Comparison of ENCODE assay signal across 24 mouse cellular contexts in the genomic region with DNA sequence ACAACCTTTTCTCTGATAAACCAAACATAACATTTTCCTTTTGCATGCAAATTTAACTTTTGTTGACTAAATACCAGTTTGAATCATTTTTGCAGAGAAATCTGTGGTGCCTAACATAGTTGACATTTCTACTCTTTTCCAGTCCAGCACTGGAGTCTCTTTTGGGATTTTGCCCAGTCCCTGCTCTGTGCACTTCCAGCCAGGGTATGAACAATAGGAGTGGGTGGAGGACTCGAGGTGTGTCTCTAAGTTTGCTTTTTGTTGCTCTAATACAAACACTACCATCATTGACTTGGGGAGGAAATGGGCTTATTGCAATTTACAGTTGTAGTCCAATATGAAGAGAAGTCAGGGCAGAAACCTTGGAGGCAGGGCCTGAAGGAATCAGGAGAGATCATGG.
DNase-seq lines count a peak whose midpoint lies in the region; ATAC-seq and TF ChIP-seq lines count a peak whose summit lies in the region.
"Had no signal": no experiment of that assay in that cellular context is flagged by ENCODE, and none has a peak within 500 bp of the region (broad histone marks: within the 10 kb centered on the region; RNA-seq: fewer than 3 reads in every experiment).

No protein-coding gene starts in this region.

- 0 out of 2 replicates have a peak overlapping the region, but pooled peaks have one; percentile 25 for H3K27ac ChIP-seq in kidney, embryonic 16.5 days (ENCODE audit: low read length)
- no peak overlapping the region for H3K27ac ChIP-seq in lung, postnatal 0 days (ENCODE audit: low read length)
- peak overlapping the region; percentile 44; the same call in 1 of the 2 replicates for H3K27ac ChIP-seq in stomach, embryonic 15.5 days
- H3K27ac ChIP-seq: embryonic facial prominence, embryonic 12.5 days; forebrain, embryonic 10.5 days; heart, embryonic 13.5 days; hindbrain, embryonic 12.5 days had no signal

- TF ChIP-seq CTCF in lung, postnatal 0 days (IDR thresholded peaks at IDR 0.05), result no peak

- H3K9ac ChIP-seq in kidney, embryonic 16.5 days (replicated peaks; ENCODE audit: low read length), result no peak overlapping the region
- no peak overlapping the region for H3K9ac ChIP-seq in lung, postnatal 0 days (replicated peaks; ENCODE audit: low read depth)
- H3K9ac ChIP-seq in stomach, embryonic 15.5 days, result no peak overlapping the region
- H3K9ac ChIP-seq: embryonic facial prominence, embryonic 12.5 days; heart, embryonic 13.5 days; hindbrain, embryonic 12.5 days had no signal

- 0 out of 2 replicates have a peak, but pooled peaks cover 2% of the 10 kb centered on the region for H3K36me3 ChIP-seq in kidney, embryonic 16.5 days (ENCODE audit: insufficient read depth, low read length)
- H3K36me3 ChIP-seq in lung, postnatal 0 days (ENCODE audit: insufficient read depth, low read length), result no peaks in the 10 kb centered on the region
- H3K36me3 ChIP-seq in stomach, embryonic 15.5 days, result no peaks in the 10 kb centered on the region
- H3K36me3 ChIP-seq: embryonic facial prominence, embryonic 12.5 days; forebrain, embryonic 10.5 days; heart, embryonic 13.5 days; hindbrain, embryonic 12.5 days had no signal

- no peak for TF ChIP-seq EP300 in lung, postnatal 0 days (IDR thresholded peaks at IDR 0.05)

- no peak for DNase-seq in kidney, adult 8-10 months
- peak; percentile 65 for DNase-seq in lung, postnatal 0 days (ENCODE audit: low spot score)
- DNase-seq in lung, postnatal 14 days, result no peak
- peak; percentile 13 for DNase-seq in adipocyte (ENCODE audit: low spot score)
- no peak for DNase-seq in thymus, postnatal 36 days
- no peak for DNase-seq in natural killer cell, adult 2 months (ENCODE audit: low spot score in 2 of 2)
- DNase-seq: adrenal gland, adult 8-10 months; adrenal gland, postnatal 36 days; cerebellum, adult 8-10 months; cerebellum, postnatal 14 days; embryo, embryonic 11 days; gastrocnemius, postnatal 36 days; heart, adult 11 months; heart, postnatal 36 days had no signal

- peaks cover 22% of the 10 kb centered on the region for H3K4me1 ChIP-seq in kidney, embryonic 16.5 days (ENCODE audit: insufficient read depth, low read length)
- no peaks in the 10 kb centered on the region for H3K4me1 ChIP-seq in lung, postnatal 0 days (ENCODE audit: insufficient read depth, low read depth, low read length)
- H3K4me1 ChIP-seq in stomach, embryonic 15.5 days, result no peaks in the 10 kb centered on the region; the same call in 1 of the 2 replicates
- H3K4me1 ChIP-seq: hindbrain, embryonic 12.5 days had no signal

- 59% methylated on average over 1 of the region's 1 CpGs for WGBS in kidney, embryonic 16.5 days
- WGBS in lung, postnatal 0 days, result 8% methylated on average over 1 of the region's 1 CpGs
- WGBS in stomach, embryonic 15.5 days, result 36% methylated on average over 1 of the region's 1 CpGs

- no peak overlapping the region for H3K4me3 ChIP-seq in kidney, embryonic 16.5 days (ENCODE audit: low read length)
- no peak overlapping the region for H3K4me3 ChIP-seq in lung, postnatal 0 days (ENCODE audit: low read depth, low read length)
- no peak overlapping the region for H3K4me3 ChIP-seq in stomach, embryonic 15.5 days (replicated peaks)
- H3K4me3 ChIP-seq: embryonic facial prominence, embryonic 12.5 days; erythroblast, embryonic 14.5 days; forebrain, embryonic 10.5 days; heart, embryonic 13.5 days; hindbrain, embryonic 12.5 days had no signal

- H3K4me2 ChIP-seq in kidney, embryonic 16.5 days (replicated peaks; ENCODE audit: low read depth, low read length), result no peak overlapping the region
- H3K4me2 ChIP-seq in lung, postnatal 0 days (replicated peaks; ENCODE audit: low read depth, low read length), result no peak overlapping the region
- no peak overlapping the region for H3K4me2 ChIP-seq in stomach, embryonic 15.5 days
- H3K4me2 ChIP-seq: embryonic facial prominence, embryonic 12.5 days; heart, embryonic 13.5 days; hindbrain, embryonic 12.5 days had no signal

- no peak for ATAC-seq in kidney, embryonic 16.5 days (ENCODE audit: low FRiP score, low TSS enrichment)
- ATAC-seq in lung, postnatal 0 days, result peak; percentile 53; the same call in 1 of the 2 replicates
- no peak for ATAC-seq in stomach, embryonic 15.5 days (ENCODE audit: insufficient read depth, low FRiP score, low read depth)
- ATAC-seq: forebrain, embryonic 14.5 days; hindbrain, embryonic 16.5 days; Patski had no signal

- H3K27me3 ChIP-seq in kidney, embryonic 16.5 days (ENCODE audit: insufficient read depth, low read length), result no peaks in the 10 kb centered on the region
- no peaks in the 10 kb centered on the region for H3K27me3 ChIP-seq in lung, postnatal 0 days (replicated peaks; ENCODE audit: insufficient read depth, low read length)
- H3K27me3 ChIP-seq in stomach, embryonic 15.5 days (replicated peaks), result no peaks in the 10 kb centered on the region
- H3K27me3 ChIP-seq: embryonic facial prominence, embryonic 12.5 days; heart, embryonic 13.5 days; hindbrain, embryonic 12.5 days; Patski had no signal

- H3K9me3 ChIP-seq in kidney, embryonic 16.5 days (ENCODE audit: low read length), result peaks cover 5% of the 10 kb centered on the region; the same call in 1 of the 2 replicates
- H3K9me3 ChIP-seq in lung, postnatal 0 days (ENCODE audit: low read length), result no peaks in the 10 kb centered on the region
- H3K9me3 ChIP-seq in stomach, embryonic 15.5 days, result no peaks in the 10 kb centered on the region
- H3K9me3 ChIP-seq: embryonic facial prominence, embryonic 12.5 days; forebrain, embryonic 10.5 days; hindbrain, embryonic 12.5 days had no signal

Comparison
In these comparisons a context has a peak if more than half of its experiments do, and no peak if none do; other contexts are left out.
1. DNase-seq: peak in lung, postnatal 0 days (single experiment) and adipocyte (single experiment); none in kidney, adult 8-10 months (0 of 2), lung, postnatal 14 days (single experiment), thymus, postnatal 36 days (0 of 2) and natural killer cell, adult 2 months (0 of 2).